Mouse (Mus musculus): ENCODE measurements around the gene Magi1.

The Magi1 gene

GRCm38 (mm10) chr6:94283318-94284061 is at the start of gene Magi1:
Magi1 (minus strand) TSS chr6:94283917.
- DNase-seq (ENCODE audit: extremely low spot score): peak; percentile 96

DNA sequence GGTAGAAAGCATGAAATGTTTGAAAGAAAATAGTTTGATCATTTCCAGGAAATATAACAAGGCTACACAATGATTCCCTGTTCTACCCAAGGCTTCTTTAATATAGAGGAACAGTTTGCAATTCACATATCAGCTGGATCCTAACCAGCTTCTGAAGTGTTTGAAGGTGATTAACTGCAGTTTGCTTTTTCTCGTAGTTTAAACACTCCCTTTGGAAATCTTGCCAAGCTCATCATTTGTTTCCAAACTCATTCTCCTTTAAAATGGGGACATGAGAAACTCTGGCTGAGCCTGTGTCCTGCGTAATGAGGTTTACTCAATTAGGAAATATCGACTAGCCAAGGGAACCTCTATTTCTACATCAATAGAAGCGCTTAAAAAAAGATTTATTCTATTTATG is 43.4 kb upstream of the Magi1 start:
- no peak for DNase-seq (ENCODE audit: extremely low spot score)

- no peak for DNase-seq (ENCODE audit: extremely low spot score)
Measured at GRCm38 (mm10) chr6:94316886-94317285, 33.2 kb upstream of the Magi1 start.

- no peak for DNase-seq (ENCODE audit: extremely low spot score)
Measured at GRCm38 (mm10) chr6:94312285-94312684, 28.6 kb upstream of the Magi1 start.

DNA sequence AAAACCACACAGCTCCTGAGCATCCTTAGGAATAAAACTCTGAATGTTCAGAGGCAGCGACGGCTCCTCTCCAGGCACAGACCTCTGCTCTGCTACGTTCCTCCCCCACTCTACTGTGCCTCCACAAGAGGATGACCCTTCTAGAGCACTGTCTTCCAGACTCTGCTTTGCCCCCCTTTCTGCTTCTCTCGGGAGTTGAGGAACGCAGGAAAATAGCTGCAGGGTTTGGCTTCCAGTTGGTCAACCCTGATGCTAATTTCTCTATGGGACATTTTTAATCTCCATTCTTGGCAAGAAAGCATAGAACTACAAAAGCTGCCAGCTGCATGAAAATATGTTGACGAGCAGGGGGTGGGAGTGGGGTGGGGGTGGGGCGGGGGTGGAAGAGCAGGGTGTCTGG is 24.8 kb upstream of the Magi1 start:
- peak; percentile 8 for DNase-seq (ENCODE audit: extremely low spot score)

DNA sequence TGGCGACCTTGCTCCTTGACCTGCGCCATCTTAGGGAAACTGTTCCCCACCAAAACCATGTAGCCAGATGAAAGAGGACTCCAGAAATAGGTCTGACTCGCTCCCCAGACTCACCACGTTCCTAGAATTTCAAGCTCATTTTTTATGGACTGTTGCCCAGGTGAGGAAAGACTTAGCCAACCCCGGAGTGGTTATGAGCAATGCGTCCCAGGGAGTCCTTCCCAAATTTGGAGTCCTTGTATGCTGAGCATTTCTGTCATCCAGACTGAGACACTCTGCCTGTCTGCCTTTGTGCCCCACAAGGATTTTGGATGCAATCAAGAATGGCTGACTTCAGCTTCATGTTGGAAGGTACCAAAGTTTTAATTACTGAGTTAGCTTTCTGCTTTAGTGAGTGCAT is 19.8 kb upstream of the Magi1 start:
- no peak for DNase-seq (ENCODE audit: extremely low spot score)

DNA sequence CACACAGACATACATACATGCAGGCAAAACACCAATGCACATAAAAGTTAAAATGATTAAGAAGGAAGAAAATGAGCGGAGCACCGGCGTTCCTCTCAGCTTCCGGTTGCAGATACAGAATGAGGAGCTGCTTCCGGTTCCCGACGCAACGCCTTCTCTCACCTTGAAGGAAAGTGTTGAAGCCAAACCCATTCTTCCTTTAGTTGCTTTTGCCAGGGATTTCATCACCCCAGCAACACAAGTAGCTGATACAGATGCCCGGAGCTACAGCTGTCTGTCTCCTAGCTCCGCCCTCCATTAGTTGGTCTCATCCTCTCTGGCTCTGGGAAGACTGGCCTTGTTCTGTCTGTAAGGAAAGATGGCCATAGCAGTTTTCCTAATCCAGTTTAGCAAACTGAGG is 18.1 kb upstream of the Magi1 start:
- DNase-seq (ENCODE audit: extremely low spot score): no peak

GRCm38 (mm10) chr6:94300562-94300961 is 16.8 kb upstream of the Magi1 start:
- no peak for DNase-seq (ENCODE audit: extremely low spot score)

- DNase-seq (ENCODE audit: extremely low spot score): no peak
Measured at GRCm38 (mm10) chr6:94287387-94287786, 3.7 kb upstream of the Magi1 start.

- DNase-seq (ENCODE audit: extremely low spot score): no peak
Measured at GRCm38 (mm10) chr6:94286555-94286954, 2.8 kb upstream of the Magi1 start.

GRCm38 (mm10) chr6:94284089-94284825 is 540 bp upstream of the Magi1 start:
- peak; percentile 68 for DNase-seq (ENCODE audit: extremely low spot score)

GRCm38 (mm10) chr6:94282301-94283241 is 1.1 kb downstream of the Magi1 start:
- peak; percentile 55 for DNase-seq (ENCODE audit: extremely low spot score)

DNA sequence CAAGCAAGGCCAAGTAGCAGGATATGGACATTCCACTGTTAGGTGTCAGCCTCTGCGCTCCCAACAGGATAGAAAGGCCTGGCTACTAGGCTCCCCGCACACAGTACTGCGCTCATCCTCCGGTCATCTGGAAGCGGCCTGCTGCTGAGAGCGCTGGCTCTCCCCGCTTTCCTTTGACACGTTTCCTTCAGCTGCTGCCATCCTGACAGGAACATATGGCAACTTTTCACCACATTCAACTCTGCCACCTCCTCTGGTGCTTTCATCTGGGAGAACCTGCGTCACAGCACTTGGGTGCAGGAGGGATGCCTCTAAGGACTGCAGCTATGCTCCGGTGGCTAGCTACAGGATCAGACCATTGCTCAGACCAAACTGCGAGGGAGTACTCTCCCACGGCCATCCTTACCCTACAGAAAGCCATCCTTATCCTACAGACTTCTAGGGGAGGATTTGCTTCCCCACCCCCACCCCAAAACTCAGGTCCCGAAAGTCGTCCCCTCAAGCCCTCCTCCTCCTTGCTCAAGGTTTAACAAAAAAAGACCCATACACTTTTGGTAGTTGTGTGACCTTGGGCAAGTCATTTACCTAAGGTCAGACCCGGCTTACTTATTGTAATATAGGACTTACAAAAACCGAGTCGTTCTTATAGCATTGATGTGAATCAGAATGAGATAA is 2.0 kb downstream of the Magi1 start:
- DNase-seq (ENCODE audit: extremely low spot score): peak; percentile 27

DNA sequence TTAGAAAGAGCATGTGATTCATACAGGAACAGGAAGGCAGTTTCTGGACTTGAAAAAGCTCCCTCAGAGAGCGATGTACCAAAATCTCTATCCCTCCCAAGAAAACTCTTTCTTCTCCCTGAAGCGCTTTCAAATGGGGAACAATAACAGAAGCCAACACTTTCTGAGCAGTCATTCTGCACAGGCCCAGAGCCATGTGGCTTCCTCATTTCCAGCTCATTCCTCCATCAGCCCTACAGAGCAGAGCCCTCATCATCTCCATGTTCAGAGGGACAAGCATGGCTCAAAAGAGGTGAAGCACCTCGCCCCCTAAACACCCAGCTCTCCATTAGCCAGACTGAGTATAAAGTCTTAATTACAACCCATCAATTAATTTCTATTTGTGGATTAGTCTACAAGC is 9.8 kb downstream of the Magi1 start:
- DNase-seq (ENCODE audit: extremely low spot score): no peak

- DNase-seq (ENCODE audit: extremely low spot score): no peak
Measured at GRCm38 (mm10) chr6:94270001-94270400, 13.7 kb downstream of the Magi1 start.

- DNase-seq (ENCODE audit: extremely low spot score): no peak
Measured at GRCm38 (mm10) chr6:94269174-94269573, 14.5 kb downstream of the Magi1 start.

DNA sequence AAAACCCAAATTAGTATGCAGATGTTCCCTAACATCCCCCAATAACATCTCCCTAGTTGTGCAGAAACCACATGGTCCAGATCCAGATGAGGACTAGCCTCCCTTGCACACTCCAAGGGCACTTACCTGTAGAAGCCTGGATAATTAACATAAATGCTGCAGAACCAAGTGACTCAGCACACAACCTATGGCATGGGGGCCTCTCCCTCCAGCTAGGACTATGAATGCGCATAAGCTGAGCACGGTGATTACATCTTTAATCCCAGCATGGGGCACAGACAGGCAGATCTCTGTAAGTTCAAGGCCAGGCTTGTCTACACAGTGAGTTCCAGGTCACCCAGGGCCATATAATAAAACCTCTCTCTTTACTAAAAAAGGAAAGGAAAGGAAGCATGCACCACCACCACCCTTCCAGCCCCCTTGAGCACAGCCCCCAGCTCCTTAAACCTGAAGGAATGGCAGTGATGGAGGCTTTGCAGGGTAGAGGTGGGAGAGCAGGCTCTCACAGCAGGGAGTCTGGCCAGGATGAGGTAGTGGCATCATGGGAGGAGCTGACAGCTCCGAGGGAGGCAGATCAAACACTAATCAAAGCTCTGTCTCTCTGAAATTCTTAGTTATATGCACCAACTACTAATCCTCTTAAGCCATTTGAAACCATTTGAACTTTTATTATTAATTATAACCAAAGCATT is 18.3 kb downstream of the Magi1 start:
- DNase-seq (ENCODE audit: extremely low spot score): no peak

- DNase-seq (ENCODE audit: extremely low spot score): no peak
Measured at GRCm38 (mm10) chr6:94264183-94264941, 19.4 kb downstream of the Magi1 start.

- no peak for DNase-seq (ENCODE audit: extremely low spot score)
Measured at GRCm38 (mm10) chr6:94260831-94261230, 22.9 kb downstream of the Magi1 start.

GRCm38 (mm10) chr6:94259981-94260380 is 23.7 kb downstream of the Magi1 start:
- no peak for DNase-seq (ENCODE audit: extremely low spot score)
